Mouse (Mus musculus): Measurements from ENCODE around the gene AC161166.1.
"Not testable (repeated sequence)": the region's sequence is repeated elsewhere in the genome, so short reads cannot be mapped to it uniquely, and the experiment has no call there.

Gene AC161166.1

DNA sequence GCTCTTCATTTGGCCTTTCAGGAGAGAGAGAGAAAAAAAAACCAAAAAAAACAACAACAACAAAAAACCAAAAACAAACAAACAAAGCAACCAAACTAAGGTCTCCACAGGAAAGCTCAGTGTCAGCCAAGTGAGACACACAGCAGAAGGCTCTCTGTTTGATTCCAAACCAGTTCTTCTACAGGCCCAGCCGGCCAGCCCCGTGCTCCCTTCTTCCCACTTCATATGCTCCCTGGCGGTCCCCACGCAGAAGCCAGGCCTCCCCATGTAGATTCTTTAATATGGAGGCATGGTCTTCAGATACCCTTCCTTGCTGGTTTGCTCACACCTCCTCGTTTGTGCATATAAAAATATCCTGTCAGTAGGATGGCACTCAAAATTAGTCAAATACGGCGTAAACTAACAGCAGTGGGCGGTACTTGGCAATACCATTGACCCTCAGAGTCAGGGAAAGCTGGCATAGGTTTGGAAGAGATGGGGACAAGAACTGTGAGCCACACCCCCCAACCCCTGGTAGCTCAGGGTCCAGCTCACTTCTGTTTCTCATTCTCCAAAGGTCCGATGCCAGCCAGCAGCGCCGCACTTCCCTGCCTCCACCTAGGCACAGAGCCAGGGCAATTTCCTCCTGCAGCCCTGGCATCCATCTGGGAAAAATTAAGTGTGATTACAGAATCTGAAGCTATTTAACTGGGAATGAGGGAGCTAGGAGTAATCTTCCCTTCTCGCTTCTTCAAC is 13.6 kb upstream of the AC161166.1 start:
- DNase-seq (ENCODE audit: low read depth, low spot score): no peak

GRCm38 (mm10) chr7:24524978-24525377 is 12.7 kb upstream of the AC161166.1 start:
- no peak for DNase-seq (ENCODE audit: low read depth, low spot score)

- DNase-seq (ENCODE audit: low read depth, low spot score): no peak
Measured at GRCm38 (mm10) chr7:24523723-24524122, 11.5 kb upstream of the AC161166.1 start.

- DNase-seq (ENCODE audit: low read depth, low spot score): no peak
Measured at GRCm38 (mm10) chr7:24522805-24523204, 10.6 kb upstream of the AC161166.1 start.

GRCm38 (mm10) chr7:24520054-24520453 is 7.8 kb upstream of the AC161166.1 start:
- DNase-seq (ENCODE audit: low read depth, low spot score): not testable (repeated sequence)

DNA sequence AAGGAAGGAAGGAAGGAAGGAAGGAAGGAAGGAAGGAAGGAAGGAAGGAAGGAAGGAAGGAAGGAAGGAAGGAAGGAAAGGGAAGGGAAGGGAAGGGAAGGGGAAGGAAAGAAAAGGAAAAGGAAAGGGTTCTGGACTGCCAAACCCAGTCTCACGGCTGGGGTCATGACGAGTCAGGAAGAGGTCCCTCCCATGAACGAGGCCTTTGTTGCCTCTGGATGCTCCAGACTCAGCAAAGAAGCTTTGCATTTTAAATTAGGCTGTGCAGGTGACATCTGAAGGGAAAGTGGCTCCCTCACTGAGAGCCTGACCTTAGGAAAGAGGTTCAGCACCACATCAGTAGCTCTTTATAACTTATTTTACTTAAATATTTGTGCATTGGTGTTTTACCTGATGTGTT is 6.9 kb upstream of the AC161166.1 start:
- DNase-seq (ENCODE audit: low read depth, low spot score): no peak

DNA sequence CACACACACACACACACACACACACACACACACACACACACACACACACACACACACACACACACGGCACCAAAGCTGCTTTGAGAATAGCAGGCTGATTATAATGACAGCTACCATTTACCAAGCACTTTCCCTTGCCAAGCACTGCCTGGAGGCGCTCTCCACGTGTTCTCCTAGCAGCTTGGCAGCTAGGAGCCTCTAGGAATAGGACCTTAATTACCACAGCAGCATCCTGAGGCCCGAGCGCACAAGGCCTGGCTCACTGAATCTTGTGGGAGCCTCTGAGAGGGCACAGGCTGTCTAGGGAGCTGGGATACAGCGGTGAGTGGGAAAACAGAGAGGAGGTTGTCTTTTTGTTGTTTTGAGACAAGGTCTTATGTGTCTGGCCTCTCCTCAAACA is 5.4 kb upstream of the AC161166.1 start:
- DNase-seq (ENCODE audit: low read depth, low spot score): peak; percentile 83

- no peak for DNase-seq (ENCODE audit: low read depth, low spot score)
Measured at GRCm38 (mm10) chr7:24517077-24517476, 4.8 kb upstream of the AC161166.1 start.

DNA sequence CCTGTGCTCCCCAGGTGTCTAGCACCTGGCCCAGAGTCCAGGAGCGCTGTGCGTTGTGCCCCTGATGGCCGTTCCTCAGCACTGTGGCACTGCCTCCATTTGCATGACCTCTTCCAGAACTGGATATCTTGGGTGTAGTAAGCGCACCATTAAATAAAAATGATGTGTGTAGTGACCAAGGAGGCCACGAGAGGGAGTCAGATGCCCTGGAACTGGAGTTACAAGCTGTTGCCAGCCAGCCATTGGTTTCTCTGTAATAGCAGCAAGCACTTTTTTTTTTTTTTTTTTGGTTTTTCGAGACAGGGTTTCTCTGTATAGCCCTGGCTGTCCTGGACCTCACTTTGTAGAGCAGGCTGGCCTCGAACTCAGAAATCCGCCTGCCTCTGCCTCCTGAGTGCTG is 4.1 kb upstream of the AC161166.1 start:
- not testable (repeated sequence) for DNase-seq (ENCODE audit: low read depth, low spot score)

DNA sequence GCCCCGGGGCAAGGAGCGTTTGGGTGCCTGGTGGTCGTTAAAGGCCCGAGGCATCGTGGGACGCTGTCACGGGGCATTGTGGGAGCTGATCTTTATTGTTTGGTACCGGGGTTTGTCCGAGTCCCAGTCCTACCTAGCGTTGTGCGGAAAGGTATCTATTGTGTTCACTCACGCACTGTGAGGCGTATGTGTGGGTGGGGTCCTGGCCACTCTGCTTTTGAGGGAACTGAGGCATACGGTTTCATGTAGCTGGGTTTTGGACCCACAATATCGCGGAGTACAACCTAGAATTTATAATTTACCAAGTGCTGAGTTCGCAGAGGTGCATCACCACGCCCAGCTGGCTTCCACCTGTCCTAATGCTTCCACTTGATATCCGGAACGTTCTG is 4.5 kb downstream of the AC161166.1 start:
- no peak for DNase-seq (ENCODE audit: low read depth, low spot score)

DNA sequence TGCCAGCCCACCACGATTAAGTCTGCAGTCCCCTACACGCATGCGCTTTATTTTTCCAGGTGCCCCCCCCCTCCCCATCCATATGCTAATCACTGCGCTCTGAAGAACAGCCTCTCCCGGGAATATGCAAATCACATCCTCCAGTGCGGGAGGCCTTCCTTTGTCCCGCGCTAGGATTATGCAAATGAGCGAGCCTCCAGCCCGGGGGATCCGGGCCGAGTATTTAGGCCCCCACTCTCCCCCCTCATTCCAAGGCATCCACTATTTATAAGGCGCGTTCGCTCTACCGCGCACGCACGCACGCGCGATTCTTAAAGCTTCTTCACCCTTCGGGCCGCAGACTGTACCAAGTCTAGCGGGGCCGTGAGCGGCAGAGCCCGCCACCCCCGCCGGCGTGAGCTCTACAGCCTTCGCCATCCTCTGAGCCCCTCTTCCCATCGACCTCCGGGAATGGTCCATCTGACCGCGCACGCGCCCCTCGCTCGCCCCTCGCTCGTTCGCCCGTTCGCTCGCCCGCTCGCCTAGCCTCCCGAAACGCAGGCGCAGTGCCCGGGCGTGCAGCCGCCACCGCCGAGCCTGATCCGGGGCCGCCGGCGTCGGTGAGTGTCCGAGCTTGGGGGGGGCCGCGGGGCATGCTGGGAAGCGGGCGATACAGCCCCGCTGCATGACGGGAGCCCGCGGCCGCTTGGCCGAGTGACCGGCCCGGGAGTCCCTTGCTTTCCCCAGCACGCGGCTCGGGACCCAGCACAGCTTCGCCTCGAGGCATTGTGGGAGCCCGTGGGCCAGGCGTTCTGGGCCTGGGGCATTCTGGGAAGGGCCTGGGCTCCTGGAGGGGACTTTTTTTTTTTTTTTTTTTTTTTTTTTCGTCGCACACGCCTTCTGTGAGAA is 5.2 kb downstream of the AC161166.1 start, which contains the start of gene Zfp428:
Gene Zfp428, plus strand, starts transcription at position 169 of the 888 bp plus-strand sequence.
- DNase-seq (ENCODE audit: low read depth, low spot score): peak; percentile 88

GRCm38 (mm10) chr7:24506476-24506837 is 5.8 kb downstream of the AC161166.1 start:
- no peak for DNase-seq (ENCODE audit: low read depth, low spot score)

- DNase-seq (ENCODE audit: low read depth, low spot score): no peak
Measured at GRCm38 (mm10) chr7:24506065-24506459, 6.2 kb downstream of the AC161166.1 start.

DNA sequence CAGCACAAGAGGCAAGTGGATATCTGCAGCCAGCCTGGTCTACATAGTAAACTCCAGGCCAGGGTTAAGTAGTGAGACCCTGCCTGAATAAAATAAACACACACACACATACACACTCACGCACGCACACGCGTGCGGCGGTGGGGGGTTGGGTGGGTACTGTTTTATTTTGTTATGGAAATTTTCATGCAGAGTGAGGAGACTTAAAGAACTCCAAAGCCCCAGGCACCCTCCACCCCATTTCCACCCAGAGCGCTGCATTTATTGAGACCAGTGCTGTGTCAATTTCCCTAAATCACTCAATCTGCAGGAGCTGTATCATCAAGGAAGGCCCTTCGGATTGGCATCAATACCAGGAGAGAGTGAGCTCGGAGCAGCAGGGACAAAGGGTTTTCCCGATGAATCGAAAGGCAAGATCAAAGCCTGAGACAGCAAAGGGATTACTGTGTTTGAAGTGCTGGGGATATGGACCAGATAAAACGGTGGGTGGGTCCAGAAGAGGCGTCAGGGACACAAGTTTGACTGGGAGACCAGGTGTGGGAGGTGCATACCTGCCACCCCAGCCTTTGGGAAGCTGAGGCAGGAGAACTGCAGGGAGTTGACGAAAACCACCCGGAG is 6.7 kb downstream of the AC161166.1 start:
- DNase-seq (ENCODE audit: low read depth, low spot score): no peak

DNA sequence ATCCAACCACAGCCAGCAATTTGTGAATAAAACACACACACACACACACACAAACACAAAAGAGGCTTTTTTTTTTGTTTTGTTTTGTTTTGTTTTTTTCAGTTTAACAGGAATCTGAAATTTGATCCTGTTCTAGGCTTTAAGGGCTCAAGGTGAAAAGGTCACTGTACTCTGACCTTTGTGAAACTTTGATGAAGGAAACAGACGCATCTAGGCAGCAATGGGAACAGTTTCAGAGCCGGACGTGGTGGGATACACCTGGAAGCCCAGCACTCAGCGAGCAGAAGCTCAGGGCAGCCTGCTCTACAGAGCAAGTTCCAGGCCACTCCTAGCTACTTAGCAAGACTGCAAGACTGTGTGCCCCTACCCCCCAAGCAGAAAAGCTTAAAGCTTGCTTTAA is 7.4 kb downstream of the AC161166.1 start:
- DNase-seq (ENCODE audit: low read depth, low spot score): no peak

DNA sequence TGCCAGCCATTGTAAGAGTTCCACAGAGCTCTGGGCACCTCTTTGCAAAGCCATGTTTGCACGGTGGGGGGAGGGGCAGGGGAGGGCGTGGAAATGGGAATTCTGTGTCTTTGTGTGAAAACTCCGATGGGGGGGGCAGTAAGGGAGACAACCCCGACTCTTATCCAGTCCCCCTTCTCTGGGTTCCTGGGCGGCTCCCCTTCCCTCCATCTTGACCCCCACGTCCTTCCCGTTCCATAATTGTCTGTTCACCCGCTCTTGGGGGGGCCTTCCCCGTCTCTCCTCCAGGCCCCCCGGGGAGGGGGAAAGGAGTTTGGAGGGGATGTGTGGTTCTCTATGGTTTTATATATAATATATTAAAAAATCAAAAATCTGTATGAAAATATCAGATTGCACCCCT is 8.3 kb downstream of the AC161166.1 start:
- DNase-seq (ENCODE audit: low read depth, low spot score): no peak

- DNase-seq (ENCODE audit: low read depth, low spot score): no peak
Measured at GRCm38 (mm10) chr7:24501492-24501891, 10.8 kb downstream of the AC161166.1 start.

GRCm38 (mm10) chr7:24500929-24501328 is 11.3 kb downstream of the AC161166.1 start:
- no peak for DNase-seq (ENCODE audit: low read depth, low spot score)

- no peak for DNase-seq (ENCODE audit: low read depth, low spot score)
Measured at GRCm38 (mm10) chr7:24499856-24500577, 12.2 kb downstream of the AC161166.1 start.

DNA sequence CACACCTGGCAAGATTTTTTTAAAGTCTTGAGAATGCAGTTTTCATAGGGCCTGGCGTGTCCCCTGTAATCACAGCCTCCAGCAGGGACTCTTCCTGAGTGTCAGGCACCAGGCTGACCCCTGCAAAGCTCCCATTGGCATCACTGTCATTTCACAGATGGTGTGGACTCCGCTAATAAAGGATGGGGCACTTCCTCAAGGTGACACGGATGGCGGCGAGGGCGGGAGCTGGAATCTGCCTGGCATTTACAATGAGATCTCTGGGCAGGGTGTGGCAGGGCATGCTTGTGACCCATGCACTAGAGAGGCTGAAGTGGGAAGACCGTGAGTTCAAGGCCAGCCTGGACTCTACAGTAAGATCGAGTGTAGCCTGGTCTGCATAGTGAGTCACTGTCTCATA is 24.0 kb downstream of the AC161166.1 start:
- DNase-seq (ENCODE audit: low read depth, low spot score): no peak

DNA sequence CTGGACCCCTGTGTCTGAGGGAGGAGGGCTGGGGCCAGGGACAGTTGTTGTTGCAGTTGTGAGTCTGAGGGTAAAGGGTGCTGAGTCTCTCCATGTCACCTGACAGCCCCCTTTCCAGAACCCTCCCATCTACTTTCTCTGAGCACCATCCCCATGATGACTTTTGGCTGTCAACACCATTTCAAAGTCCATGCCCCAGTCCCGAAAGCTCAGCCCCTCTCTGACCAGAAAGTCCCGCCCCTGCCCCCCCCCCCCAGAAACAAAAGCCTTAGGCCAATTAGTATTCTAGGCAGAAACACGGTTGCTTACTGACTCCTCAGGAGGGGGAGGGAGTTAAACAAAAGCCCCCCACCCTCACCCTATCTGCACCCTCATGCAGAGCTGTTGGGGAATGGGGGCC is 24.9 kb downstream of the AC161166.1 start:
- DNase-seq (ENCODE audit: low read depth, low spot score): no peak

DNA sequence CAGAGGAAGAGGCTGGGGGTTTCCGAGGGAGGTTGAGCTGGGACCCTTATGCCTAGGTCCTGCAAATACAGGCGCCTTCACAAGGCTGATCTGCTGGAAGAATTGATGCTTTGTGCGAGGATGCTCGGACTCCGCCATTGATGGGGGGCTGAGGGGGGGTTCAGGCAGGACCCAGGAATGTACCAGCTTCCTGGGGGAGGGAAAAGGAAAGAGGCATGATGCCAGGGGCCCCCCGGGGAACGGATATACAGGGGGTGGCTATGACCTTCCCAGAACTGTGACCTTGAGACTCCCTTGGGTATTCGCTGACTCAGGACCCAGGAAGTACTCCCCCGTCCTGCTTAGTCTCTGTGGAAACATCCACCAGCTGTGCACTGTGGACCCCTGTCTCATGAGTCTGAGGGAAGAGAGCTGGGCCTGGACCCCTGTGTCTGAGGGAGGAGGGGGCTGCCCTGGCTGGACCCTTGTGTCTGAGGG is 25.6 kb downstream of the AC161166.1 start:
- no peak for DNase-seq (ENCODE audit: low read depth, low spot score)
